Mouse (Mus musculus): Measurements from ENCODE around the gene Myl9.

DNA sequence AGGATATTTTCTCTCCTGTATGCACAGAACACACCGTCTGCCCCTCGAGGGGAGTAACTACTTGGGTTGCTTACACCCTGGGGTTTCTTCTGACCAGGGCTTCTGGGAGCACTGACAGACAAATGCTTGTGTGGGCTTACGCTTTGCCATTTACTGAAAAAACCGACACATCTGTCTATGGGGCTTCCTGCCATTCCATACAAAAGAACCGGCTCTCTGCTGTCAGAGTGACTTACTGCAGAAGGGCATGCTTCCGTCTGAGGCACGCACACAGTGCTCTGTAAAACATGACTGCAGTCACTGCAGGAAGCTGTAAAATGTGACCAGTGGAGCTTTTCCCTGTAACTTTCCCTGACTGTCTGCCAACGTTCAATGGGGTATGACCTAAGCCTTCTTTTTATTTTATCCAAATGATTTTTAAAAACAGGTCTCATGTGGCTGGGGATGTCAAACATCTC, 39.2 kb downstream of the Myl9 start:
- TF ChIP-seq CTCF (IDR thresholded peaks at IDR 0.05; ENCODE audit: borderline replicate concordance, insufficient read depth, low read depth, low read length) (no peak), POLR2A (IDR thresholded peaks at IDR 0.05; ENCODE audit: borderline replicate concordance, insufficient read depth, low read length) (no peak)
